Mouse (Mus musculus): ENCODE measurements at regions not wholly inside any gene's neighbourhood (a gene's known extent, or its start where the extent isn't known, plus 50 kb on each side); places are given as distances from the start of the nearest gene placed in this dataset.
A peak's percentile ranks its signal among the peaks of the same experiment; 100 is the strongest.

DNA sequence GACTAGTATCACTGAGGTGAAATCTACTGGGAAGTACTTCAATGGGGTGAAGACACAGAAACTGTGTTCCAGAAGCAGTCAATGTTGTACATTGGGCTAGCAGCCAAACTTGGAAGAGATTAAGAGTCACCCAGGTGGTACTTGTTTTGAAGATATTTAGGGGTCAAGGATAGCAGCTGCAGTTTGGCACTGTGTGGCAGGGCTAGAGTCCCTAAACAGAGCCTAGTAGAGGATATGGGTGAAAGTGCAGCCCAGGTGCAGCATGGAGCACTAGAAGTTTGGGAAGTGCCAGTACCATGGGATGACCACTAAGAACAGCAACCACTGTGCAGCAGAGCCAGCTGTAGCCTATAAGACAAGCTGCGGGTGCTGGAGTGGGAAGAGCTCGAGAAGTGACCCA lies 70.6 kb upstream of the A1bg start:
- WGBS: 91% methylated on average over 2 of the region's 2 CpGs
- no peaks in the 10 kb centered on the region for H3K27me3 ChIP-seq
- no peak overlapping the region for H3K27ac ChIP-seq
- no peaks in the 10 kb centered on the region for H3K4me1 ChIP-seq
- no peak overlapping the region for H3K4me2 ChIP-seq
- no peak overlapping the region for H3K4me3 ChIP-seq (replicated peaks)
- H3K9ac ChIP-seq: no peak overlapping the region
- ATAC-seq (replicated peaks; ENCODE audit: low FRiP score): no peak
- H3K36me3 ChIP-seq: no peaks in the 10 kb centered on the region
- no peaks in the 10 kb centered on the region for H3K9me3 ChIP-seq (replicated peaks)

- peak; percentile 58; the same call in 1 of the 2 replicates for ATAC-seq (replicated peaks; ENCODE audit: low FRiP score)
- 37% methylated on average over 2 of the region's 2 CpGs for WGBS
- H3K4me3 ChIP-seq (replicated peaks): no peak overlapping the region
- no peak overlapping the region for H3K27ac ChIP-seq
- H3K36me3 ChIP-seq: no peaks in the 10 kb centered on the region
- 0 out of 2 replicates have a peak, but pooled peaks cover 3% of the 10 kb centered on the region for H3K4me1 ChIP-seq
- H3K9me3 ChIP-seq (replicated peaks): no peaks in the 10 kb centered on the region
- H3K9ac ChIP-seq: no peak overlapping the region
- no peak overlapping the region for H3K4me2 ChIP-seq
- no peaks in the 10 kb centered on the region for H3K27me3 ChIP-seq
Observed at GRCm38 (mm10) chr15:60982576-60982975, 59.8 kb upstream of the A1bg start.

Measured in kidney, embryonic 15.5 days (tissue).